Mouse (Mus musculus) liver, embryonic 13.5 days (tissue): ENCODE data around the gene Gm45716. TPM values are rescaled to one million over a fixed set of nuclear protein-coding genes. Genes with fewer than 3 reads are reported as not detected.

Source experiments
- ATAC-seq: fragments of 200-750 bp; cut with Nextera tagmentation; 2 replicates; pipeline ENCODE4 v1.8.0; 2017; ENCODE audit warnings: low read depth, mild to moderate bottlenecking, moderate number of reproducible peaks, moderate library complexity
- DNase-seq: peaks from one replicate; pipeline ENCODE4 v3.0.0; 2022
- H3K27ac ChIP-seq: fragments of 300-500 bp; sonication (generic); 2 replicates; pipeline ENCODE4 v1.5.1; 2015; ENCODE audit warnings: moderate library complexity, mild to moderate bottlenecking, inconsistent platforms
- H3K27me3 ChIP-seq: fragments of 300-500 bp; sonication (generic); 2 replicates; pipeline ENCODE4 v1.6.1; 2015; ENCODE audit warnings: mild to moderate bottlenecking, inconsistent platforms
- H3K36me3 ChIP-seq: fragments of 300-500 bp; sonication (generic); 2 replicates; pipeline ENCODE4 v1.6.1; 2015; ENCODE audit warnings: mild to moderate bottlenecking, inconsistent platforms
- H3K4me1 ChIP-seq: fragments of 300-500 bp; sonication (generic); replicated peaks from 2 replicates; pipeline ENCODE4 v1.6.1; 2015; ENCODE audit warnings: inconsistent platforms
- H3K4me2 ChIP-seq: fragments of 300-500 bp; sonication (generic); 2 replicates; pipeline ENCODE4 v1.6.1; 2015; ENCODE audit warnings: inconsistent platforms, mild to moderate bottlenecking, moderate library complexity
- H3K4me3 ChIP-seq: fragments of 300-500 bp; sonication (generic); replicated peaks from 2 replicates; pipeline ENCODE4 v1.5.1; 2015; ENCODE audit warnings: mild to moderate bottlenecking, inconsistent platforms
- H3K9ac ChIP-seq: fragments of 300-500 bp; sonication (generic); 2 replicates; pipeline ENCODE4 v1.6.1; 2015; ENCODE audit warnings: mild to moderate bottlenecking, inconsistent platforms
- H3K9me3 ChIP-seq: fragments of 300-500 bp; sonication (generic); replicated peaks from 2 replicates; pipeline ENCODE4 v1.6.1; 2016; ENCODE audit warnings: inconsistent platforms
- WGBS: fragments of 180-500 bp; shearing (Covaris S2); methylation state at CpG from one replicate; pipeline ENCODE4 v1.1.7; 2015; ENCODE audit not compliant: insufficient replicate concordance; 5-methylcytosine and 5-hydroxymethylcytosine counted together
- polyA plus RNA-seq: library from polyadenylated mRNA; unstranded; fragments of >200 nt; fragmentation: Nextera tagmentation; extraction: Ambion mirVana; gene quantifications from 2 replicates; pipeline ENCODE4 v1.2.1, GENCODE M21; 2015

Gm45716 gene
- polyA plus RNA-seq, 1 experiment from 2014 or later: 3.0 TPM

GRCm38 (mm10) chr11:90238657-90239056 lies 51.2 kb downstream of the Gm45716 start:
- 52% methylated on average over 2 of the region's 2 CpGs for WGBS
- DNase-seq (no peak), ATAC-seq (no peak)
- Histone ChIP-seq H3K36me3 (no peaks in the 10 kb centered on the region), H3K9me3 (no peaks in the 10 kb centered on the region), H3K27me3 (no peaks in the 10 kb centered on the region), H3K27ac (no peak overlapping the region), H3K4me2 (no peak overlapping the region), H3K4me1 (peaks cover 2% of the 10 kb centered on the region; the same call in 1 of the 2 replicates), H3K9ac (no peak overlapping the region), H3K4me3 (no peak overlapping the region)

- Histone ChIP-seq H3K4me3 (no peak overlapping the region), H3K27me3 (no peaks in the 10 kb centered on the region), H3K27ac (no peak overlapping the region), H3K4me1 (peaks cover 2% of the 10 kb centered on the region; the same call in 1 of the 2 replicates), H3K36me3 (no peaks in the 10 kb centered on the region), H3K4me2 (no peak overlapping the region), H3K9me3 (no peaks in the 10 kb centered on the region), H3K9ac (no peak overlapping the region)
- WGBS: 18% methylated on average over 6 of the region's 6 CpGs
- ATAC-seq (no peak), DNase-seq (no peak)
Observed at GRCm38 (mm10) chr11:90240652-90241330, 53.3 kb downstream of the Gm45716 start.

GRCm38 (mm10) chr11:90241874-90242273 lies 54.4 kb downstream of the Gm45716 start:
- ATAC-seq: no peak
- WGBS: 43% methylated on average over 2 of the region's 2 CpGs
- no peaks in the 10 kb centered on the region for H3K9me3 ChIP-seq

GRCm38 (mm10) chr11:90243300-90243699 lies 55.8 kb downstream of the Gm45716 start:
- H3K9me3 ChIP-seq: no peaks in the 10 kb centered on the region
- H3K4me3 ChIP-seq: no peak overlapping the region
- H3K4me2 ChIP-seq: no peak overlapping the region
- no peak overlapping the region for H3K27ac ChIP-seq
- H3K9ac ChIP-seq: no peak overlapping the region
- DNase-seq: no peak
- 84% methylated on average over 2 of the region's 2 CpGs for WGBS
- H3K4me1 ChIP-seq: peaks cover 2% of the 10 kb centered on the region; the same call in 1 of the 2 replicates
- ATAC-seq: no peak
- H3K27me3 ChIP-seq: no peaks in the 10 kb centered on the region
- H3K36me3 ChIP-seq: no peaks in the 10 kb centered on the region

More at GRCm38 (mm10) chr11:90241874-90242273, 54.4 kb downstream of the Gm45716 start:
- Histone ChIP-seq H3K4me3 (no peak overlapping the region), H3K27me3 (no peaks in the 10 kb centered on the region), H3K4me1 (peaks cover 2% of the 10 kb centered on the region; the same call in 1 of the 2 replicates), H3K27ac (no peak overlapping the region), H3K9ac (no peak overlapping the region), H3K4me2 (no peak overlapping the region), H3K36me3 (no peaks in the 10 kb centered on the region)
- no peak for DNase-seq

- H3K9ac ChIP-seq: no peak overlapping the region
- DNase-seq (no peak), ATAC-seq (no peak)
- no peaks in the 10 kb centered on the region for H3K27me3 ChIP-seq
- H3K4me1 ChIP-seq: peaks cover 18% of the 10 kb centered on the region
- no peak overlapping the region for H3K4me2 ChIP-seq
- no peak overlapping the region for H3K27ac ChIP-seq
- H3K36me3 ChIP-seq: no peaks in the 10 kb centered on the region
- H3K9me3 ChIP-seq: no peaks in the 10 kb centered on the region
- 60% methylated on average over 6 of the region's 6 CpGs for WGBS
- no peak overlapping the region for H3K4me3 ChIP-seq
Observed at GRCm38 (mm10) chr11:90245630-90246029, 58.1 kb downstream of the Gm45716 start.

- no peaks in the 10 kb centered on the region for H3K36me3 ChIP-seq
- no peak for ATAC-seq
- 70% methylated on average over 4 of the region's 4 CpGs for WGBS
- no peak overlapping the region for H3K4me2 ChIP-seq
- DNase-seq: no peak
- peaks cover 24% of the 10 kb centered on the region for H3K4me1 ChIP-seq
- H3K4me3 ChIP-seq: no peak overlapping the region
- H3K9ac ChIP-seq: no peak overlapping the region
- no peaks in the 10 kb centered on the region for H3K27me3 ChIP-seq
- H3K9me3 ChIP-seq: no peaks in the 10 kb centered on the region
- no peak overlapping the region for H3K27ac ChIP-seq
Observed at GRCm38 (mm10) chr11:90246676-90247075, 59.2 kb downstream of the Gm45716 start.

GRCm38 (mm10) chr11:90247793-90248192 lies 60.3 kb downstream of the Gm45716 start:
- Histone ChIP-seq H3K27me3 (no peaks in the 10 kb centered on the region), H3K4me3 (no peak overlapping the region), H3K4me2 (no peak overlapping the region), H3K4me1 (peaks cover 33% of the 10 kb centered on the region), H3K36me3 (no peaks in the 10 kb centered on the region), H3K27ac (no peak overlapping the region), H3K9ac (no peak overlapping the region), H3K9me3 (no peaks in the 10 kb centered on the region)
- 39% methylated on average over 4 of the region's 4 CpGs for WGBS
- no peak for DNase-seq
- ATAC-seq: no peak

GRCm38 (mm10) chr11:90249025-90249650 lies 61.7 kb downstream of the Gm45716 start, which contains the start of gene Mmd:
Gene Mmd, plus strand, starts transcription at chr11:90249456.
- peak; percentile 96 for DNase-seq
- Histone ChIP-seq H3K4me3 (peak within 1 kb of the TSS; percentile 79), H3K36me3 (no peaks in the 10 kb centered on the region), H3K27ac (peak within 1 kb of the TSS; percentile 65), H3K9ac (peak within 1 kb of the TSS; percentile 83), H3K4me1 (peaks cover 33% of the 10 kb centered on the region), H3K9me3 (no peaks in the 10 kb centered on the region), H3K27me3 (no peaks in the 10 kb centered on the region), H3K4me2 (peak within 1 kb of the TSS; percentile 93)
- ATAC-seq: peak; percentile 99
- under 1% methylated on average over 40 of the region's 51 CpGs for WGBS

- Histone ChIP-seq H3K4me3 (peak overlapping the region; percentile 79), H3K27me3 (no peaks in the 10 kb centered on the region), H3K4me2 (peak overlapping the region; percentile 93), H3K4me1 (peaks cover 33% of the 10 kb centered on the region), H3K9ac (peak overlapping the region; percentile 83), H3K36me3 (no peaks in the 10 kb centered on the region), H3K9me3 (no peaks in the 10 kb centered on the region), H3K27ac (peak overlapping the region; percentile 65)
- ATAC-seq (0 out of 2 replicates have a peak, but pooled peaks have one; percentile 1), DNase-seq (peak; percentile 12)
- WGBS: 0% methylated on average over 22 of the region's 22 CpGs
Observed at GRCm38 (mm10) chr11:90249701-90250141, 62.2 kb downstream of the Gm45716 start.

GRCm38 (mm10) chr11:90250189-90250588 lies 62.7 kb downstream of the Gm45716 start:
- Histone ChIP-seq H3K4me3 (peak overlapping the region; percentile 79), H3K4me1 (peaks cover 33% of the 10 kb centered on the region), H3K27ac (no peak overlapping the region), H3K9me3 (no peaks in the 10 kb centered on the region), H3K9ac (peak overlapping the region; percentile 83), H3K4me2 (peak overlapping the region; percentile 93), H3K27me3 (no peaks in the 10 kb centered on the region), H3K36me3 (no peaks in the 10 kb centered on the region)
- 1% methylated on average over 9 of the region's 9 CpGs for WGBS
- ATAC-seq (no peak), DNase-seq (no peak)

GRCm38 (mm10) chr11:90250730-90251129 lies 63.2 kb downstream of the Gm45716 start:
- no peaks in the 10 kb centered on the region for H3K36me3 ChIP-seq
- H3K27ac ChIP-seq: no peak overlapping the region
- peak overlapping the region; percentile 79 for H3K4me3 ChIP-seq
- H3K4me1 ChIP-seq: peaks cover 33% of the 10 kb centered on the region
- ATAC-seq: no peak
- no peaks in the 10 kb centered on the region for H3K9me3 ChIP-seq
- peak overlapping the region; percentile 93 for H3K4me2 ChIP-seq
- H3K27me3 ChIP-seq: no peaks in the 10 kb centered on the region
- WGBS: 24% methylated on average over 7 of the region's 7 CpGs
- no peak for DNase-seq
- H3K9ac ChIP-seq: no peak overlapping the region; the same call in 1 of the 2 replicates
